Mouse (Mus musculus) MEL (cell line): ENCODE results near the gene Pdzd3.

Experiments
- BHLHE40 ChIP-seq: IDR thresholded peaks from 2 replicates; pipeline ENCODE4 v1.6.1; 2012; ENCODE audit warnings: low read depth, mild to moderate bottlenecking, inconsistent platforms, low read length, improper control_type of control experiment, borderline replicate concordance
- CTCF ChIP-seq, 3 experiments: IDR thresholded peaks in 2 of 3; conservative IDR thresholded peaks in 1 of 3; 2 replicates each; pipeline ENCODE4 v1.5.1; 2011 to 2012; ENCODE audit warnings: low read length in 3 of 3, low read depth in 2 of 3, mild to moderate bottlenecking in 2 of 3, improper control_type of control experiment in 1 of 3, inconsistent platforms in 1 of 3, mixed read lengths in 1 of 3, moderate library complexity in 1 of 3; ENCODE audit not compliant: control insufficient read depth in 1 of 3, insufficient read depth in 1 of 3, poor library complexity in 1 of 3, severe bottlenecking in 1 of 3
- MEF2A ChIP-seq: IDR thresholded peaks from 2 replicates; pipeline ENCODE4 v1.6.1; 2014; ENCODE audit warnings: low read depth, mild to moderate bottlenecking, inconsistent platforms, low read length, improper control_type of control experiment; ENCODE audit not compliant: poor library complexity, insufficient replicate concordance, severe bottlenecking; ENCODE audit errors: extremely low read depth
- POLR2A ChIP-seq, 2 experiments: IDR thresholded peaks; 2 replicates each; pipeline ENCODE4 v1.6.1; 2011 to 2012; ENCODE audit warnings: low read length in 2 of 2, mild to moderate bottlenecking in 2 of 2, control low read depth in 1 of 2, improper control_type of control experiment in 1 of 2, low read depth in 1 of 2, moderate library complexity in 1 of 2; ENCODE audit not compliant: control insufficient read depth in 1 of 2, insufficient read depth in 1 of 2, poor library complexity in 1 of 2
- POLR2AphosphoS2 ChIP-seq: IDR thresholded peaks from 2 replicates; pipeline ENCODE4 v1.6.1; 2011; ENCODE audit warnings: low read length, improper control_type of control experiment

DNA sequence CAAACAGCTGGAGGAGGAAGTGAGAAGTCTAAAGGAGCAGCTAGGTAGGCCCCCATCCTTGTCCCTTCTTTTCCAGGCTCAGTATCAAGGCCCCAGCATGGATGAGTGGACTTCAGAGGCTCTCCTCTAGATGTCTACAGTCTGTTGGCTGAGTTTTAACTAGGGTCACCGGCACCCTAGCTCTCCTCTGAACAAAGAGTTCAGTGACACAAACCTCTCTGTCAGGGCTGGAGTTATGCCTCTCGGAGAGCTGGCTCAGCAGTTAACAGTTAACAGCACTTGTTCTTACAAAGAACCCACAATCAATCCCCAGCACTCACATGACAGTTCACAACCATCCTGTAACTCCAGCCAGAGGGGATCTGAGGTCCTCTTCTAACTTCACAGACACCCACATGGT is 7.7 kb downstream of the Pdzd3 start:
- TF ChIP-seq CTCF (IDR thresholded peaks at IDR 0.05 in 2 of 3, conservative IDR thresholded peaks at IDR 0.05 in 1 of 3; ENCODE audit: control insufficient read depth in 1 of 3, insufficient read depth in 1 of 3, low read depth in 2 of 3, low read length in 3 of 3, poor library complexity in 1 of 3, severe bottlenecking in 1 of 3), result no peak
- TF ChIP-seq BHLHE40, result no peak
- TF ChIP-seq POLR2AphosphoS2, result no peak
- no peak for TF ChIP-seq POLR2A (IDR thresholded peaks at IDR 0.05; ENCODE audit: control insufficient read depth in 1 of 2, insufficient read depth in 1 of 2, low read depth in 1 of 2, low read length in 2 of 2, poor library complexity in 1 of 2)
- TF ChIP-seq MEF2A, result no peak
